Mouse (Mus musculus): ENCODE results near the gene Stat4.

Gene Stat4

DNA sequence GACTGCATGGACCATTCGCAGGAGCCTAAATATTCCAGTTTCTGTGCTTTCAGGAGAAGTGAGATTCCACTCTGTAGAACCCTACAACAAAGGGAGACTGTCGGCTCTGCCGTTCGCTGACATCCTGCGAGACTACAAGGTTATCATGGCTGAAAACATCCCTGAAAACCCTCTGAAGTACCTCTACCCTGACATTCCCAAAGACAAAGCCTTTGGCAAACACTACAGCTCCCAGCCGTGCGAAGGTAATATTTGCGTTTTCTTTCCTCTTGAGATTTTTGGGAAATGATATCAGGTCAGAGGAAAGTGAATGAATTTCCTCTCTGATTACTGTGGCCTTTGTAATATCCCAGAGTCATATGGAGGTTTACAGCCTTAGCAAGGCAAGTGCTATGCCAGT lies 115.8 kb downstream of the Stat4 start:
- no peak for DNase-seq (ENCODE audit: inconsistent age in 2 of 2, low spot score in 1 of 2)

GRCm38 (mm10) chr1:52107206-52107605 lies 120.3 kb downstream of the Stat4 start:
- peak; percentile 43 to 74 for DNase-seq (ENCODE audit: inconsistent age in 2 of 2, low spot score in 1 of 2)

DNA sequence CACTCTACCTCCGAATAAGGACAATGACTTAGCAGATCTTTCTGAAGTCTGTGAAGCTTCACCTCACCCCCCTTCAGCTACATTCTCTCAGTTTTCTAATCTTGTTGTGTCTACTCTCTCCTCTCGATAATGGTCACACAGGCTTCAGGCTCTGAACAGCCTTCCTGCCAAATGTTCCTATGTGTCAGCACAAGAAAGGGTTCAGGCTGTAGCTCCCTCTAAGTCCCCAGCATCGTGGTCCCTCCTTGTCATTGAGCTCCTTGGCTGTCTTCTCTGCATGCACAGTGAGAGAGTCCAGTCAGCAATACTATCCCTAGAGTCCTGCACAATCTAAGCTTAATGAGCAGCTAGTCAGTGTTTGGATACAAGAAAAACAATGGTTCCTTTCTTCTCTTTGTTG lies 124.3 kb downstream of the Stat4 start:
- DNase-seq (ENCODE audit: inconsistent age in 2 of 2, low spot score in 1 of 2) = no peak

GRCm38 (mm10) chr1:52112301-52112700 lies 125.4 kb downstream of the Stat4 start:
- peak; percentile 39 to 80 for DNase-seq (ENCODE audit: inconsistent age in 2 of 2, low spot score in 1 of 2)

GRCm38 (mm10) chr1:52113067-52113665 lies 126.2 kb downstream of the Stat4 start:
- DNase-seq (ENCODE audit: inconsistent age in 2 of 2, low spot score in 1 of 2) = no peak

- peak; percentile 98 to 99 for DNase-seq (ENCODE audit: inconsistent age in 2 of 2, low spot score in 1 of 2)
Measured at GRCm38 (mm10) chr1:52113666-52114069, 126.7 kb downstream of the Stat4 start.

GRCm38 (mm10) chr1:52116441-52116840 lies 129.5 kb downstream of the Stat4 start:
- no peak for DNase-seq (ENCODE audit: inconsistent age in 2 of 2, low spot score in 1 of 2)

- DNase-seq (ENCODE audit: inconsistent age in 2 of 2, low spot score in 1 of 2) = no peak
Measured at GRCm38 (mm10) chr1:52117777-52118176, 130.8 kb downstream of the Stat4 start.

DNA sequence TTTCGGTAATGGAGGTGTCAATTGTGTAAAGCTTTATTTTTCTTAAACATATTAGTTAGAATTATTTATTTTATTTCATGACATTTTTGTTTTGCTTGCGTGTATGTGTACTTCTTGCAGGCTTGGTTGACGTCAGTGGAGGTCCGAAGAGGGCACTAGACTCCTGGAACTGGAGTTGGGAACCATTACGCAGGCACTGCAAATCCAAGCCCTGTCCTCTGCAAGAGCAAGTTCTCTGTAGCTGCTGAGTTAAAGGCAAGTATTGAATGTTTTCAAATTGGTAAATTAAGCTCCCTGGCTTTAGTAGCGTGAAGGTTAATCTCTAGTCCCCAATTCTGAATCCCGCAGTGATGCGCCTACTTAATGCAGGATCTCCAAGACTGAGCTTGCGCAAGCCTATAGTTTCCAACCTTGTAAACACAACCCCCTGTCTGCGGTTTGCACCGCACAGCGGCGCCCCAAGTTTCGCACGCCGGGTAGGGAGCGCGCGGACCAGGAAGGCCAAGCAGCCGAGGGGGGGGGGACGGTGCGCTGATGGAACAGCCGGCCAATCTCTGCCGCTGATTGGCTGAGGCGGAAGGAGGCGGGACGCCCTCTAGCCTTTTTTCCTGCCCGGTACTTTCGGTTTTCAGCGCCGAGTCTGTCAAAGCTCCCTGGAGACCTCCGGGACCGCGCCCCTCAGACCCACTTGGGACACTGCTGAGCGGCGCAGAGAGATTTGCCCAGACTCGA lies 132.1 kb downstream of the Stat4 start, which contains the start of gene Stat1:
Stat1 (plus strand) TSS at position 581 of the 732 bp plus-strand sequence.
- peak; percentile 87 to 96 for DNase-seq (ENCODE audit: inconsistent age in 2 of 2, low spot score in 1 of 2)

DNA sequence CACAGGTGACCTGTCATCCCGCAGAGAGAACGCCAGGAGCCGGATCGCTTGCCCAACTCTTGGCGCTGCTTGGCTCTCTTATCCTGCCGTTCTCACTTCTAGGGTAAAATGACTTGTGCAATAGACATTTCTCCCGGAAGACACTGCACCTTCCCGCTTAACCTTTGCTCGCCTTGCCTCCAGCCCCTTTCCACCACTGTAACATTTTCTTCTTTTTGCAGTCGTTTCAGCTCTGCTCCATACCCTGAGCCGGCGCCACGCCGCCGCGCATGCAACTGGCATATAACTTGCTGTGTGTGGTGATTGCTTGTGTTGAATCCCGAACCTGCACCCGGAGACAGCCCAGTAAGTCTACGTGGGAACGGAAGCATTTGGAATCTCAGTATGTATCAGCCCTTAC lies 132.7 kb downstream of the Stat4 start:
- peak in 1 of 2 experiments; percentile 77 for DNase-seq (ENCODE audit: inconsistent age in 2 of 2, low spot score in 1 of 2)

GRCm38 (mm10) chr1:52120191-52120590 lies 133.2 kb downstream of the Stat4 start:
- no peak for DNase-seq (ENCODE audit: inconsistent age in 2 of 2, low spot score in 1 of 2)

GRCm38 (mm10) chr1:52121052-52121451 lies 134.1 kb downstream of the Stat4 start:
- peak in 1 of 2 experiments; percentile 60 for DNase-seq (ENCODE audit: inconsistent age in 2 of 2, low spot score in 1 of 2)

DNA sequence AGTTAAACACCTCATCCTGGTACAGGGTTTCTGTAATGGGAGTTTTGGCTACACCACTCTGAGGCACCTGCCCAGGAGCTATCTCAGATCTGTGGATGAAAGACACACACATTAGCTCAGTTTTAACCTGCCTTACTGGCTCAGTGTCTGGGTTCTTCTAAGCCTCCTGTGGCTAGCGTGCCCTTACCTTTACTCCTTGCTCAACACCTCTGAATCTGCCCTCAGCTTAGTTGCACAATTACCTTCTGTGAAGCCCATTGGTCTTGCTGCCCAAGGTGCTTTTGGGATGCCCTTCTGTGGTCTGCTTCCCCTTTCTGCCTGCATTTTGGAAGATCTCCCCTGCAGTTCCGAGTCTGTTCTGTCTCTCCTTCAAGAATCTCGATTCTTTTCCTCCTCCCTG lies 137.9 kb downstream of the Stat4 start:
- no peak for DNase-seq (ENCODE audit: inconsistent age in 2 of 2, low spot score in 1 of 2)

DNA sequence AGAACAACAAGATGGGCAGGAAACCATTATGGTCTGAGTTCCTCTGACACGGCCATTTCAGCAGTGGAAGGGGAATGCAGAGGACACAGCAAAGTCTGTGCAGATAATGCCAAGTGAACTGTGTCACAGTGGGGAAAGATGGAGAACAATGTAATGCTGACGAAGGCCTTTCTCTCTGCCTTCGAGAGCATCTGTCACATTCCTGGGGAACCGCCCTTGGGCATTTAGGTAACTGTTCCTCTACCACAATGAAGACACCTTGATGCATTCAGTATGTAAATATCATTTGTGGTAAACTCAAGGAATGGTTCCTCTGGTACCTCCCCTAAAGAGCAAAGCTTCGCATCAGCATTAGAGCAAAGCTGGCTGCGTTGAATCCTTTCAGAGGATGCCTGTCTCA lies 140.4 kb downstream of the Stat4 start:
- DNase-seq (ENCODE audit: inconsistent age in 2 of 2, low spot score in 1 of 2) = no peak

GRCm38 (mm10) chr1:52129794-52130193 lies 142.8 kb downstream of the Stat4 start:
- DNase-seq (ENCODE audit: inconsistent age in 2 of 2, low spot score in 1 of 2) = no peak

- no peak for DNase-seq (ENCODE audit: inconsistent age in 2 of 2, low spot score in 1 of 2)
Measured at GRCm38 (mm10) chr1:52131787-52132377, 144.9 kb downstream of the Stat4 start.

DNA sequence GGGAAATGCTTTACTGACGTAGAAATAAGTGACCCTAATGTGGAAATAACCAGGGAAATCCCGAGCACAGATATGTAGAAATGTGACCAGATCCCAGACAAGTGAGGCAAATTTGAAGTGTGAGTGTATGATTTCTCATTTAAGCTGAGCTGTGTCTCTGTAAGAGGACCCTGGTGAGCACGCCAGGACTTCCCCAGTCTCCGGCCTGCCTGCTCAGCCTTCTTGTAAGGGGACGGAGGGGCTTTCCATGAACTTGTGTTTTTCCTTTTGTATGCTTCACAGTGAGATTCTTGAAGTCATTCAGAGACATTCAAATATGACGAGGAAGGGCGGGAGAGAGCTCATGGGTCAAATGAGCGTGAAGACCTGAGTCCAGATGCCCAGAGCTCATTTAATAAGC lies 146.3 kb downstream of the Stat4 start:
- DNase-seq (ENCODE audit: inconsistent age in 2 of 2, low spot score in 1 of 2) = no peak

- no peak for DNase-seq (ENCODE audit: inconsistent age in 2 of 2, low spot score in 1 of 2)
Measured at GRCm38 (mm10) chr1:52137292-52137691, 150.3 kb downstream of the Stat4 start.

DNA sequence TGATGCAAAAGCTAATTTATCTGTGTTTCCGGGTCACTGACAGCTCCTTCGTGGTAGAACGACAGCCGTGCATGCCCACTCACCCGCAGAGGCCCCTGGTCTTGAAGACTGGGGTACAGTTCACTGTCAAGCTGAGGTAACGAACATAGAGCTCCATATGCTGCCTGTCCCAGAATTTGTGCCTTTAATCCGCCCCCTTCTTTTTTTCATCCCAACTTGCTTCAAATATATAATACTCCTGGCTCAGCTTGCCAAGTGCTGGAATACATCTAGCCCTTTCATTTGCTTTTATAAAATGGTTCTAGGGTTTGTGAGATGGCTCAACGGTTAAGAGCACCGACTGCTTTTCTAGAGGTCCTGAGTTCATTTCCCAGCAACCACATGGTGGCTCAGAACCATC lies 153.6 kb downstream of the Stat4 start:
- no peak for DNase-seq (ENCODE audit: inconsistent age in 2 of 2, low spot score in 1 of 2)

GRCm38 (mm10) chr1:52141482-52141881 lies 154.5 kb downstream of the Stat4 start:
- DNase-seq (ENCODE audit: inconsistent age in 2 of 2, low spot score in 1 of 2) = peak in 1 of 2 experiments; percentile 75

DNA sequence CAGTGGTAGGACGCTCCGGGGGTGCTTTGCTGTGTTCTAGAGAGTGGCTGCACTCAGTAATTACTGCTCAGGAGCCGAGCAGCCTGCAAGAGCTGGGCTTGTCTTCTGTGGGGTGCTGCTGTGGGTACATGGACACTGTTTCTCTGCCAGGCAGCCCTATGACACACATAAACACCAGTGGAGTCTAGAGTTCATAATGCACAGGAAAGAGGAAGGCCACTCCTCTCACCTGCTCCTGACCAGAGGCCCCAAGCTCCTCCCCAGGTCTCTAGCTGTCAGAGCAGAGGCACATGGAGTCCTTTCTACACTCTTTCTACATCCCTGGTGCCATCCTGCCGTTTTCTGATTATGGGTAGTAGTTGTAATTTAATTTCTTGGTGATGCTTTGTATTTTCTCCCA lies 155.2 kb downstream of the Stat4 start:
- no peak for DNase-seq (ENCODE audit: inconsistent age in 2 of 2, low spot score in 1 of 2)

DNA sequence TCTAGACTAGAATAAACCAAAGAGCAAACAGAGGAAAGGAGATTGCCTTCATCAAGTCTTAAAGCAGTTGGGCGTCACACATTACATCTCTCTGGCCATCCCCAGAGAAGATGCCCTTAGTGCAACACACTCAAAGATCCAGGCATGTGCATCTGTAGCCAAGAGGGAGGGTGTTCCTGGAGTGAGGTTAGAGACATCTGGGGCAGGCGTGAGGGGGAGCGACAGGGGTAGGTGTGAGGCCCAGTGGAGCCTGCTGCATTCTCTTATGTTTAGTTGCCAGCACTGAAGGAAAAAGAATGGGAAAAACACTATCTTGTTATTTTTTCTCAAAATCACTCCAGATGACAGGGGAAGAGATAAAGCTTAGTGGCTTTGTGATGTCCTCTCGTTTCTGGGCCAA lies 156.2 kb downstream of the Stat4 start:
- no peak for DNase-seq (ENCODE audit: inconsistent age in 2 of 2, low spot score in 1 of 2)

All from adrenal gland, adult (tissue).